Mouse (Mus musculus): ENCODE data around the gene Glt6d1. TPM values are rescaled to one million over a fixed set of nuclear protein-coding genes. Genes with fewer than 3 reads are reported as not detected.

Glt6d1 gene
- polyA plus RNA-seq, 1 experiment from 2014 or later: not detected

- Histone ChIP-seq H3K4me1 (replicated peaks; ENCODE audit: control insufficient read depth, insufficient read depth, low read length) (no peaks in the 10 kb centered on the region), H3K4me3 (replicated peaks; ENCODE audit: low read length) (no peak within 1 kb of the TSS), H3K4me2 (replicated peaks) (no peak within 1 kb of the TSS), H3K9ac (no peak within 1 kb of the TSS), H3K9me3 (ENCODE audit: control insufficient read depth, low read length) (no peaks in the 10 kb centered on the region), H3K27ac (no peak within 1 kb of the TSS), H3K36me3 (replicated peaks; ENCODE audit: control insufficient read depth, insufficient read depth) (no peaks in the 10 kb centered on the region), H3K27me3 (ENCODE audit: control insufficient read depth, insufficient read depth, low read length) (no peaks in the 10 kb centered on the region)
- 100% methylated on average over 1 of the region's 1 CpGs for WGBS
- DNase-seq (ENCODE audit: low spot score) (no peak), ATAC-seq (ENCODE audit: low FRiP score) (no peak)
Measured at GRCm38 (mm10) chr2:25776717-25777116, 38.9 kb downstream of the Glt6d1 start, which contains the start of gene Lcn11. Gene Lcn11, plus strand, starts transcription at chr2:25777017.

- no peaks in the 10 kb centered on the region for H3K9me3 ChIP-seq (ENCODE audit: control insufficient read depth, low read length)
- H3K4me2 ChIP-seq (replicated peaks): no peak overlapping the region
- no peak for DNase-seq (ENCODE audit: low spot score)
- H3K4me3 ChIP-seq (replicated peaks; ENCODE audit: low read length): no peak overlapping the region
- H3K36me3 ChIP-seq (replicated peaks; ENCODE audit: control insufficient read depth, insufficient read depth): no peaks in the 10 kb centered on the region
- no peak overlapping the region for H3K27ac ChIP-seq
- no peaks in the 10 kb centered on the region for H3K27me3 ChIP-seq (ENCODE audit: control insufficient read depth, insufficient read depth, low read length)
- no peaks in the 10 kb centered on the region for H3K4me1 ChIP-seq (replicated peaks; ENCODE audit: control insufficient read depth, insufficient read depth, low read length)
- 77% methylated on average over 3 of the region's 3 CpGs for WGBS
- ATAC-seq (ENCODE audit: low FRiP score): no peak
- H3K9ac ChIP-seq: no peak overlapping the region
Measured at GRCm38 (mm10) chr2:25775991-25776390, 39.7 kb downstream of the Glt6d1 start.

GRCm38 (mm10) chr2:25774640-25775039, 41.0 kb downstream of the Glt6d1 start:
- H3K27ac ChIP-seq: no peak overlapping the region
- WGBS: 90% methylated on average over 2 of the region's 2 CpGs
- H3K9ac ChIP-seq: no peak overlapping the region
- no peaks in the 10 kb centered on the region for H3K4me1 ChIP-seq (replicated peaks; ENCODE audit: control insufficient read depth, insufficient read depth, low read length)
- no peak for DNase-seq (ENCODE audit: low spot score)
- H3K9me3 ChIP-seq (ENCODE audit: control insufficient read depth, low read length): no peaks in the 10 kb centered on the region
- H3K36me3 ChIP-seq (replicated peaks; ENCODE audit: control insufficient read depth, insufficient read depth): no peaks in the 10 kb centered on the region
- ATAC-seq (ENCODE audit: low FRiP score): no peak
- no peak overlapping the region for H3K4me3 ChIP-seq (replicated peaks; ENCODE audit: low read length)
- H3K4me2 ChIP-seq (replicated peaks): no peak overlapping the region
- no peaks in the 10 kb centered on the region for H3K27me3 ChIP-seq (ENCODE audit: control insufficient read depth, insufficient read depth, low read length)

GRCm38 (mm10) chr2:25773507-25773906, 42.1 kb downstream of the Glt6d1 start:
- Histone ChIP-seq H3K4me3 (replicated peaks; ENCODE audit: low read length) (no peak overlapping the region), H3K36me3 (replicated peaks; ENCODE audit: control insufficient read depth, insufficient read depth) (no peaks in the 10 kb centered on the region), H3K9me3 (ENCODE audit: control insufficient read depth, low read length) (no peaks in the 10 kb centered on the region), H3K4me2 (replicated peaks) (no peak overlapping the region), H3K27ac (no peak overlapping the region), H3K4me1 (replicated peaks; ENCODE audit: control insufficient read depth, insufficient read depth, low read length) (no peaks in the 10 kb centered on the region), H3K27me3 (ENCODE audit: control insufficient read depth, insufficient read depth, low read length) (no peaks in the 10 kb centered on the region), H3K9ac (no peak overlapping the region)
- DNase-seq (ENCODE audit: low spot score) (no peak), ATAC-seq (ENCODE audit: low FRiP score) (no peak)
- WGBS: 90% methylated on average over 2 of the region's 2 CpGs

- no peak for ATAC-seq (ENCODE audit: low FRiP score)
- Histone ChIP-seq H3K4me3 (replicated peaks; ENCODE audit: low read length) (no peak overlapping the region), H3K4me1 (replicated peaks; ENCODE audit: control insufficient read depth, insufficient read depth, low read length) (no peaks in the 10 kb centered on the region), H3K36me3 (replicated peaks; ENCODE audit: control insufficient read depth, insufficient read depth) (no peaks in the 10 kb centered on the region), H3K4me2 (replicated peaks) (no peak overlapping the region), H3K9ac (no peak overlapping the region), H3K27me3 (ENCODE audit: control insufficient read depth, insufficient read depth, low read length) (no peaks in the 10 kb centered on the region), H3K27ac (no peak overlapping the region), H3K9me3 (ENCODE audit: control insufficient read depth, low read length) (no peaks in the 10 kb centered on the region)
- DNase-seq (ENCODE audit: low spot score): no peak
- 83% methylated on average over 4 of the region's 4 CpGs for WGBS
Measured at GRCm38 (mm10) chr2:25767764-25768163, 47.9 kb downstream of the Glt6d1 start.

DNA sequence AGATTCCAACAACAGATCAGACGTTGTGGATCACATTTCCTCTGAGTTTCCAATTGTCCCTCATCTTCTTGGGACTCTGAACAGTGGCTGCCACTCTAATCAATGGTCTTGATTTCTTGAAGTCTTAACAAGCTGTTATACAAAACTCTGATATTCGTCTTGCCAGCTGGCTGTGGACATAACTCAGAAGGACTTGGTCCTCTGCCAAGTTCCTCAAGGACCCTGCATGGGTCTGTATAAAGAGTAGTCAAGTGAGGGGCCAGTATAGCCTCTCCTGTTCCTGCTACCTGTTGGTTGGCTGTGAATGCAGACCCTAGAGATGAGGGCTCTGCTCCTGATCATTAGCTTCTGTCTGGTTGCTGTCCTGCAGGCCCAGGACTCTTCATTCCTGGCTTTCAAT, 50.4 kb downstream of the Glt6d1 start, which contains the start of gene Lcn3:
Gene Lcn3, plus strand, starts transcription at position 301 of the 400 bp plus-strand sequence.
- no peaks in the 10 kb centered on the region for H3K27me3 ChIP-seq (ENCODE audit: control insufficient read depth, insufficient read depth, low read length)
- ATAC-seq (ENCODE audit: low FRiP score) (no peak), DNase-seq (ENCODE audit: low spot score) (no peak)
- WGBS: 45% methylated on average over 2 of the region's 2 CpGs
- no peak within 1 kb of the TSS for H3K27ac ChIP-seq
- H3K9ac ChIP-seq: no peak within 1 kb of the TSS
- no peak within 1 kb of the TSS for H3K4me3 ChIP-seq (replicated peaks; ENCODE audit: low read length)
- no peaks in the 10 kb centered on the region for H3K36me3 ChIP-seq (replicated peaks; ENCODE audit: control insufficient read depth, insufficient read depth)
- H3K9me3 ChIP-seq (ENCODE audit: control insufficient read depth, low read length): no peaks in the 10 kb centered on the region
- H3K4me2 ChIP-seq (replicated peaks): no peak within 1 kb of the TSS
- no peaks in the 10 kb centered on the region for H3K4me1 ChIP-seq (replicated peaks; ENCODE audit: control insufficient read depth, insufficient read depth, low read length)

DNA sequence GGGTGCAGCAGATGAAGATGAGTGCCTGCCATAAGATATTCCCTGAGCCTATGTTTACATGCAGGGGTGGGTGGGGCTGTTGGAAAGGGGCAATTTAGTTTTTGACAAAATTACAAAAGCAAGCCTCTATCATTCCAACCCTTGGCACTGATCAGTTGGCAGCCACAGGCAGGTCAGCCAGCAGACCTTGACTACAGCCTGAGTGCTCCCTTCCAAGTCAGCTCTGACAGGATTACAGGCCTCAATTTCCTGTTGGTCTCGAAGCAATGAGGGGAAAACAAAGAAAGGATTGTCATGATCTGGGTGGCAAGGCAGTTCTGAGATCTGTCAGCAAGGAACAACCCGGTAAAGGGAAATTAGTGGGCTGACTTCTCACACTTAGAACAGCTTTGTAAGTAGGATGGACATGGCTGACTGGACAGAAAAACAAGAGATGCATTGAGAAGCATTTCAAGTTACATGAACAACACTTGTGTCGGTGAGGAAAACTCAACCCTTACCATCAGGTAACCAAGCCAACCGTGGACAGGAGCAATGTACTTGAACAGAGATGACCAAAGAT, 57.5 kb downstream of the Glt6d1 start:
- H3K36me3 ChIP-seq (replicated peaks; ENCODE audit: control insufficient read depth, insufficient read depth): no peaks in the 10 kb centered on the region
- no peaks in the 10 kb centered on the region for H3K4me1 ChIP-seq (replicated peaks; ENCODE audit: control insufficient read depth, insufficient read depth, low read length)
- 61% methylated on average over 4 of the region's 4 CpGs for WGBS
- ATAC-seq (ENCODE audit: low FRiP score): no peak
- no peaks in the 10 kb centered on the region for H3K27me3 ChIP-seq (ENCODE audit: control insufficient read depth, insufficient read depth, low read length)
- H3K4me3 ChIP-seq (replicated peaks; ENCODE audit: low read length): no peak overlapping the region
- no peaks in the 10 kb centered on the region for H3K9me3 ChIP-seq (ENCODE audit: control insufficient read depth, low read length)
- no peak for DNase-seq (ENCODE audit: low spot score)
- no peak overlapping the region for H3K27ac ChIP-seq
- H3K4me2 ChIP-seq (replicated peaks): no peak overlapping the region
- no peak overlapping the region for H3K9ac ChIP-seq

GRCm38 (mm10) chr2:25754201-25754600, 61.4 kb downstream of the Glt6d1 start:
- Histone ChIP-seq H3K4me3 (replicated peaks; ENCODE audit: low read length) (no peak overlapping the region), H3K4me2 (replicated peaks) (no peak overlapping the region), H3K36me3 (replicated peaks; ENCODE audit: control insufficient read depth, insufficient read depth) (no peaks in the 10 kb centered on the region), H3K9ac (no peak overlapping the region), H3K27me3 (ENCODE audit: control insufficient read depth, insufficient read depth, low read length) (no peaks in the 10 kb centered on the region), H3K9me3 (ENCODE audit: control insufficient read depth, low read length) (no peaks in the 10 kb centered on the region), H3K4me1 (replicated peaks; ENCODE audit: control insufficient read depth, insufficient read depth, low read length) (no peaks in the 10 kb centered on the region), H3K27ac (no peak overlapping the region)
- 89% methylated on average over 1 of the region's 1 CpGs for WGBS
- DNase-seq (ENCODE audit: low spot score) (no peak), ATAC-seq (ENCODE audit: low FRiP score) (no peak)
